Mouse (Mus musculus) heart, adult 2 months (tissue): Measurements from ENCODE around the gene Pnma1.

ENCODE experiments used
- CTCF ChIP-seq: fragments of 200-600 bp; IDR thresholded peaks from 2 replicates; pipeline ENCODE4 v1.8.1; 2022; ENCODE audit warnings: antibody characterized with exemption, mild to moderate bottlenecking, moderate library complexity
- EP300 ChIP-seq: fragments of 200-500 bp; IDR thresholded peaks from 2 replicates; pipeline ENCODE4 v1.6.1; 2011; ENCODE audit warnings: low read depth, low read length, control low read depth; ENCODE audit not compliant: insufficient read depth
- POLR2A ChIP-seq: fragments of 200-500 bp; IDR thresholded peaks from 2 replicates; pipeline ENCODE4 v1.6.1; 2011; ENCODE audit warnings: mild to moderate bottlenecking, low read depth, low read length, control low read depth; ENCODE audit not compliant: insufficient read depth

GRCm38 (mm10) chr12:84142281-84143050 is 5.8 kb downstream of the Pnma1 start:
- TF ChIP-seq CTCF, result no peak
- TF ChIP-seq POLR2A, result no peak
- TF ChIP-seq EP300, result no peak
